Mouse (Mus musculus) cerebellum, postnatal 10 days (tissue): ENCODE measurements around the gene Mydgf.

Experiments used
- DNase-seq, 2 experiments: peaks; one replicate each; pipeline ENCODE4 v3.0.0; 2021; ENCODE audit warnings: mixed read lengths in 2 of 2

Gene Mydgf

DNA sequence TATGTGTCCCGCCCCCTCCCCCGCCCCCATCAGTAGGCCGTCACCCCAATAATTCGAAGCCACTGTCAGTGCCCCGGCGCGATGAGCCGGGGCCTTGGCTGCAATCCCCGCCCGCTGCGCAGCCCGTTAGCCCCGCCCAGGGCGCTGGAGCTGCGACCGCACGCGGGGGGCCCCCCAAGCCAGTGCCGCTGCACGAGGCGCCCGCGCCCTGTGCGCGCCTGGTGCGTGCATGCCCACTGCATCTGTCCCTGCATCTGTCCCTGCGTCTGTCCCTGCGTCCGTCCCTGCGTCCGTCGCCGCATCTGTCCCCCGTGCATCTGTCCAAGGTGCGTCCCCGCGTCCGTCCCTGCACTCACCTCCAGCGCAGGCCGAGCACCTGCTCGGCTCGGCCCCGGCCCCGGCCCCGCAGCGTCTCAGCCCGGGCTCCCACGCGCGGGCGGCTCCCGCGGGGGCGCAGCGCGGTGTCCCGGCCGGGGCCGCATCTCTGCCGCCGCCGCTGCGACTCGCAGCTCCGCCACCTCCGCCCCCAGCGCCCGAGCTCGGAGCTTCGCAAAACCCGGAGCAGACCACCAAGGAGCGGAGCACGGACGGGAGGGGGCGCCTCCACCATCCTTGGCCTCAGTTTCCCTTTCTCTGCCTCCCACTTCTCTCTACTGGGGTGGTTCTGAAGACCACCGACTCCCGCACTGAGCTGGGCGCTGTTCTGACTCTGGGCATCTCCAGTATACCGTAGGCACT, 43.7 kb downstream of the Mydgf start, which contains the start of gene Sema6b:
Gene Sema6b, minus strand, starts transcription at position 486 of the 738 bp plus-strand sequence.
- DNase-seq: peak; percentile 91 to 92

DNA sequence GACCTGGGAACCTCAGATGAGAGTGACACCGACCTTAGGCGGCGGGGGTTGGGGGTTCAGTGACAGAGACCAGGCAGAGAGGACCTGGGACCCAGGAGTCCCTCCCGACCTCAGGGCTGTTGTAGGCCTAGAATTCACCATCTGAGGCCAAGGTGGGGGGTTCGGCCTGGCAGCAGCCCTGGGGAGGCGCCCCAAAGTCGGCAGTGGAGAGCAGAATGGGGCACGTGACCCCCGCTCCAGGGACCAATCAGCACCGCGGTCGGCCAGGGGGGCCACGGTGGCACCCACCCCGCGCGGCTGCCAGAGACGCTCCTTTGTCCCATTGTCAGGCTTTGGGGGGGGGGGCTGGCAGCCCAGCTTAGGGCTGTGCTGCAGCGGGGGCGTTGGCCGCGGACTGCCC, 44.4 kb downstream of the Mydgf start:
- peak; percentile 52 to 59 for DNase-seq

DNA sequence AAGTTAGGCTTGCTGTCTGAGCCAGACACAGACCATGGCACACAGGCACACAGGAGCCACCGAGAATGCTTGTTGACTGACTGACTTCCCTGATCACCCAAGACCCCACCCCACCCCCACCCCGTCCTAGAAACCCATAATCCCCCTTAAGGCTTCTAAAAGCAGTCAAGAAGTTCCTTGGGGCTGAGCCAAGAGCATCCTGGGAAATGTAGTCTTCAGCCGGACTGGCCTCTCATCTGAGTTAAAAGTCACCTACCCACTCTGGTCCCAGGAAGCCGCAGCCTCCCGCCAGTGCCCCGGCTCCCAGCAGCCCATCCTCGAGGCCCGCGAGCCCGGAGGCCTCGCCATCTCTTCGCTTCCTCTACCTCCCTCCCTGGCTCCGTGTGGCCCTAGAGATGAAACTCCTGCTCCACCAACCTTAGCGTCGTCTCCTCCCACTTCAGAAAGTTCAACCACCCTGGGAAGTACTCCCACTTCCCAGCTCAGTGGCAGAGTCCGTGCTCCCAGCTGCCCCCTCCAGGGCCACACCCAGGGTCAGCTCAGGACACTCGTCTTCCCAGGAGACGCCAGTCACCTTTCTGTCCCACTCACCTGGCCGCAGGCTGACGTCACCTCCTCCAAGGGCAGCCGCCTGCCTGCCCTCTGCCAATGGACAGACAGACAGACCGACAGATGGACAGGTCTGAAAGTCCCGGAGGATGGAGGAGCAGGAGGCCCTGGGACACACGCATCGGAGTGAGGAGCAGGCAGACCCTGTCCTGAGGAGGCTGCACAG, 45.7 kb downstream of the Mydgf start:
- peak in 1 of 2 experiments; percentile 61 for DNase-seq

DNA sequence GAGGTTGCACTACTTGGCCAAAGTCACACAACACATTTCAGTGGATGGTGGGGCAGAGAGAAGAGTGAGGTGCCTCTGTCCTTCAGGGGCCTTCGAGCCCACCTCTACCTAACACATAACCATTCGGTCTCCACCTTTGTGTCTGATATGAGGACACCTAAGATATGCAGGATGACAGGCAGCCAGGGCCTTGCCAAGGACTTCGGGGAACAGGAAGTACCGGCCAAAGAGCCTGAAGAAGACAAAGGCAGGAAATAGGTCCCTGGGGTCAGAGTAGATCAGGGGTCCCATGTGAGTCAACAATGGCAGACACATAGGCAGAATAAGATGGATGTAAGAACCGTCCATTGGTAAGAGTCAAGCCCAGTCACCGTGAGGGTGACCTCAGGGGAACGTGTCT, 47.2 kb downstream of the Mydgf start:
- DNase-seq: no peak

DNA sequence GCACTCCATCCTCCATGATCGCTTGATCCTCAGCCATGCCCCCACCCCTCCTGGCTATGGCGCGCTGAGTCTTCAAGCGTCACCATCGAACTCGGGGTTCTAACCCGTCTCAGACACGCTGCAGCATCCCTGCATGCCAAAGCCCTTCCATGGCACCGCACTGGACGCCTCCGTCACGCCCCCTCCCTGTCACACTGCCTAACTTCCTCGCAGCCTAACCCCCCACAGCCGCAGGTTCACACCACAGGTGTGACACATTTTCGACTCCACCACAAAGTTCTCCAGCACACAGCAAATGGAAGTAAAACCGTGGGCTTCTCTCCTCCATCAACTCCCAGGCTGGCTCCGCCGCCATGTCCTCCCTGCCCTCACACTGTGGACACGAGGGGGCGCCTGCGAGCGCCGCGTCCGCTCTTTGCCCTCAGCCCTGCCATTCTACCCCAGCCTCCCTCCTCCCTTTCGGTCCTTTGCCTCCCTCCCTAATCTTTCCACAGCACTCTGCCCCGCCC, 49.2 kb downstream of the Mydgf start:
- peak; percentile 81 to 83 for DNase-seq

DNA sequence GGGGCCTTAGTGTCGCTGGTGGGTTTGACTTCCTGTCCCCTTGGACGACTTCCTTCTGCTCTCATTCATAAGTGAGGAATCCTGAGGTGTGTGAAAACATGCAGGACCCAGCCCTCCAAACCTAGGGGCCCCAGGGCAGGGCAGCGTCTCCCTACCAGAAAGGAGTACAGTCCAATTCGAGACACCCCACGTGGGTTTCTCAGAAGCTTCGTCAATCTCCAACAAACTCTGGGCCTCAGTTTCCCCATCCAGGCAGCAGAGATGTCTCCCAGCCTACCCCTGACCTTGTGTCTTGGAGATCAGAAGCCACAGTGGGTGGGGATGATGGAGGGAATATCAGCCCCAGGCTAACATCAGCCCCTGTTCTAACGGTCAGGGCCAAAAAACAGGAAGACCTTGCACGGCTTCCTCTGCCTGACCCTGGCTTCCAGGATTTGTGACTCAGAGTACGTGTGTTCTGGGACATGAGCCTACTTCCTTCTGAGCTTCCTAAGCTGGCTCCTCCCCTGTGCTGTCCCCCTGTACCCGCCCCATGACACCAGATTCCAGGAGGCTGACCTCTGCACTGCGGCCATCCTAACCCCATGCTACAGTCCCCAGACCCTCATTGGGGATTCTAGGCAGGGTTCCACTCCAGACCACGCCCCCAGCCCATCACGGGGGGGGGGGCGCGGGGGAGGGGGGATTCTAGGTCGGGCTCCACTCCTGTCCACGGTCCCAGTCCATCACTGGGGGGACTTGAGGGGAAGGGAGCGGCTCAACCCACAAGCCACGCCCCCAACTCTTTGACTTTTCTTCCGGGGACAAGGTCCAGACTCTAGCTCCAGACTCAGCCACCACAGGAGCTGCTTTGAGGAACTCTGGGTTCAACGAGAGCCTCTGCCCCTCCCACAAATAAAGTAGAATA, 50.0 kb downstream of the Mydgf start:
- DNase-seq: no peak

DNA sequence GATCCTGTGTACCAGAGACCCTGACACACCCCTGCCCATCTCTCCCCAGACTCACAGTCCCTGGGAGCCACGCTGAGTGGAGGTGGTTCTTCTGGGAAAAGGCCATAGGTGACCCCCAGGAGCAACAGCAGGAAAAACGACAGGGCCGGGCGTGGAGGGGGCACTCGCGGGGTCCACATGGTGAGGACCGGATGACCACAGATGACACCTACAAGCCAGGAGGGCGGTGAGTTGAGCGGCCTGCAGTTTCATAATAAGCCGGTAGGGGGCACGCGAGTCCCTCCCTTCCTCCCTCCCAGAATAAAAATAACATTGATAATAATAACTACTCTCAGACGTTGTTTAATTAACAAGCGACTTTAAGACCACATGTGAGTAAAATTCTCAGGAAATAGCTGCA, 51.1 kb downstream of the Mydgf start:
- peak; percentile 82 to 89 for DNase-seq

DNA sequence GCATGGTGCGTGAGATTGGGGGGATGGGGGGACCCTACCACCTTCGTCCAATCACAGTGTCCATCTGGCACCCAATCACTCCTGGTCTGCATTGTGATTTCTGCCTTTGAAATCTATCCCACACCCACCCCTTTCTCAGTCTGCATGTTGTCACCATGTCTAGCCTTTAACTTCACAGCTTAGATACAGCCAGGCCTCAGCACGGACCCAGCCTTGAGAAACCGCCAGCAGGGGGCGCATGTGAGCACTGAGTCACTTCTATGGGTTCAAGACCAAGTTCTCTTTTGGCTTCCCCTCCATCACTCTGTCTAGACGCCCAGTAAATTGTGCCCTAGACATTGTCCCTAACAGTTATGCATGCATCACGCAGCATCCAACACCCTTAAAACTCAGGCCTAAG, 51.9 kb downstream of the Mydgf start:
- peak; percentile 85 to 90 for DNase-seq

DNA sequence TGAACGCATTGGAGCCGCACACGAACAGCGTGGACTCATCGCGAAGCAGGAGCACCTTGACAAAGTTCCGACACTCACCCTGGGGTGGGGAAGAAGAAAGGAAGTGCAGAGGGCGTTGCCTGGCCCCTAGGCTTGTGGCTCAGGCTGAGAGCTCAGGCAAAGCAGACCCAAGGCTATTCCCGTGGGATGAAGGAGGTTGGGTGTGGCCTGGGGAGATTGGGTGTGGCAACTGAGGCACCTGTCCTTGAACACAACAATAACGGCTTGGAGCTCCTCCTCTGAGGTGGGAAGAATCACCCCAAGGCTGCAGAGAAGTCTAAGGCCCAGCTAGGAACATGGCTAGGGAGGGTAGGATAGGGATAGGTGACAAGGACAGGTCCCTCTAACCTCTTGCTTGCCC, 52.6 kb downstream of the Mydgf start:
- DNase-seq: no peak

DNA sequence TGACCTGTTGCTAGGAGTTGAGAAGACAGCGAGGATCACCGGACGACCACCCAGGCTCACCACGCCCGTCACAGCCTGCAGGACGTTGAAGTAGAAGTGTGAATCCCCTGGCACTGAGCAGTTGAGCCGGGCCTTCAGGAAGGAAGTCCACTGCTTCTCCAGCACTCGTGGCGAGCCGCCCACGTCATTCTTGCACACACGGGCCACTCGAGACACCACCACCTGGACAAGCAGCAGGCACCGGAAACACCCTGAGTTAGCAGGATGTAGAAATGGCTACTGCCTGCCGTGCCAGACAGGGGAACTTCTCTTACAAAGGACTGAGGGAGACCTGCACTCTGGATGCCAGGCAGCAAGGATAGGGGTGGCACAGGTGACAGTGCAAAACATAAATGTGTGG, 55.5 kb downstream of the Mydgf start:
- DNase-seq: no peak

DNA sequence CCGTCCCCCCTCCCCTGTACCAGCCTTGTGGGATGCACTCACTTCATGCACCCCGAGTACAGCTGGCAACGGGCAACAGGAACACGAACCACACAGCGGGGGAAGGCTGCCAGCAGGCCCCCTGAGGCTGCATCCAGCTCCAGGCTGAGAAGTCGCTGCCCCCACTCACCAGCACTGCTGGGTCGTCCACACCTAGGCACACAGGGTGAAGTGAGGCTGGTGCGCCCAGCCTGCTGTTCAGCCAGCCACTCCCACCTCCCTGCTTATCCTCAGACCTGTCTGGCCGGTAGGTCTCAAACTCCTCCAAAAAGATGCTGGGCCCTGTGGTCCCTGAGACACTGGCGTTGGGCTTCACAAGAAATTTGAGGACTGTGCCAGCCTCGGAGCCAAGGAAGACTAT, 57.5 kb downstream of the Mydgf start:
- DNase-seq: no peak
